Mouse (Mus musculus) spleen, postnatal 10 days (tissue): ENCODE measurements at regions not wholly inside any gene's neighbourhood (a gene's known extent, or its start where the extent isn't known, plus 50 kb on each side); places are given as distances from the start of the nearest gene placed in this dataset.

Source experiments
- DNase-seq, 2 experiments: peaks; one replicate each; pipeline ENCODE4 v3.0.0; 2021 to 2022; ENCODE audit warnings: low spot score in 2 of 2

DNA sequence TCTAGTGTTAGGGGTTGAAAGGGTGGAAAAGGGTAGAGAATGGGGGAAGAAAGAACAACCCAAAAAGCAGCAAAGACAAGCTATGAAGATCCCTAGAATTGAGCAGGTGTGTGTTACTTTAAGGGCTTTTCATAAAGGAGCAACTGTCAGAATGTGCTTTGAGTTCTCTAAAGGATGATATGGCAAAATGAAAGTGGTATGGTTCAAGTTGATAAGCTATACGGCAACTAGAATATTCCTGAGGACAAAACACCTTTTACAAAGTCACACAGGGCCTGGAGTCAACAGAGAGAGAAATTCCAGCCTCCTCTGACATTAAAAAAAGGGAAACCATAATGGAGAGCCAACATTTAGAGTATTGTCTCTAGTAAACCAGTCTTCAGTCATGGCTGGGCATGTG is 320.6 kb upstream of the Pard3b start:
- no peak for DNase-seq

DNA sequence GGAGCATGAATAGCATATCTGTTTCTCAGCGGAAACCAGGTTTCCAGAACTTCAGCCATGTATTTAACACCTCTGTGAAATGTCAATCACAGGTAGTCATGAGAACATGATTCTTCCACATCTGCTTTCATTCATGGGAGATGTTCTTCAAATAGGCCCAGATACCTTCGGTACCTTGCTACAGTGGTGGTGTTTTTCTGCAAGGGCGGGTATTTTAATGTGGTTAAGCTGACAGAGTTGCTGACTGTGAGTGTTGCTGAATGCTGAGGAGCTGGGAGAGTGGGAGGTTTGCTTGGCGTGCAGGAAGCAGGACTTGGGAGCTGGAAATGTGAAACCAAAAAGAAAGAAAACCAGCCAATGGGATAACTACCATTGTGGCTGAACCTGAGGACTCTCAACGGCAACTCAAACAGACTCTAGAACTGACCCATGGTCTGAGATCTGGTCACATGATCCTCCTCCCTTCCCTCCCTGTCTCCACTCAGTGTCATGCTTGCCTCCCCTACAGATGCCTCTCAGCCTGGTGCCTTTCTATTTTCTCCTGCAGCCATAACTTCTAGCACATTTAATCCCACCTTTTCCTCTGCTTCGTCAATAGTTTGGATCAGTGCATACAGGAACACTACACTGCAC is 317.0 kb upstream of the Pard3b start:
- DNase-seq: no peak

DNA sequence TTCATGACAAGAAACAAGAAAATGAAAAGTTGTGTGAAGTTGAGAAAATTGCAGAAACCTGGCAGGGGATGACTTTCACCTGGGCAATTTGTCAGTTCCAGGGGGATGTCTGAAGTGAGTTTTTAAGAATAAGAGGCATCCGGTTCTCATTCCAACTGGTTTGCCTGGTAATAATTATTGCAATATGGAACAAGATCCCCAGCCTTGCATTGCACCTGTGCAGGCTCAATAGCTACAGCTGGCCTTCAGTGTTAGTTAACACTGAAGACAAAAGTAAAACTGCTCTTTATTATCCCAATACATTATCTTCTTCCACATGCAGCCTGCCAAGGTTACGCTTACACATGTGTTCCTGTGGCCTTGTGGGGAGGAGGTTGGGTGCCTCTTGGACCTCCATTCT is 307.2 kb upstream of the Pard3b start:
- no peak for DNase-seq

DNA sequence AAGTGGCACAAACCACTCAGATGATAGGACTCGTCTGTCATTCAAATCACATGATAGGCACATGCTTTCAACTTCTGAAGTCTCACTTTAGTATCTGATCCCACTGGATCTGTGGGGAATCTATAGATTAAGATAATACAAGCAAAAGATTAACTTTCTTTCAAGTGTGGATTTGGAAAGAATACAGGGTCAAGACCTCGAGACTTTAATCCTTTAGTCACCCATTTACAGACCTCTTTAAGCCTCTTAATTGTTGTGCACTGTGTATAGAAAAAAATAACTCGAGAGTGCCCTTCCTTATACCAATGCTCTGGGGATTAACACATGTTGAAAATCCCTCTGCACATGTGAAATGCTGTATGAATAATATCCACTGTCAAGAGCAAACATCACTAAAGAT is 306.7 kb upstream of the Pard3b start:
- no peak for DNase-seq

DNA sequence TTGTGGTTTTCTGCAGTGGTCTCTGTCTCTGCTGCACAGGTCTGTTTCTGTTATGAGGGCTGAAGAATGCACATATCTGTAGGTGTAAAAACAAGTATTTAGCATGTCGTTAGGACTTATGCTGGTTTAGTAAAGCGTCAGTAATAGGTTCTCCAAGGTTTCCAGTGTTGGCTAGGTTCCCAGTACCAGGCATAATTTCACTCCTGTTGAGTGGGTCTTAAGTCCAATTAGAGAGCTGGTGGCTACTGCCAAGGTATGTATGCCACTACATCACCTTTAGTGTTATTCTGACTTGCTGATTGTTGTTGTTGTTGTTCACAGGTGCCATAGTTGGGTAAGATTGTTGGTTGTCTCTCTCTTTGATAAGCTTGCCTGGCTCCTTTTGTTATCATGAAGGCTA is 302.3 kb upstream of the Pard3b start:
- DNase-seq: no peak

DNA sequence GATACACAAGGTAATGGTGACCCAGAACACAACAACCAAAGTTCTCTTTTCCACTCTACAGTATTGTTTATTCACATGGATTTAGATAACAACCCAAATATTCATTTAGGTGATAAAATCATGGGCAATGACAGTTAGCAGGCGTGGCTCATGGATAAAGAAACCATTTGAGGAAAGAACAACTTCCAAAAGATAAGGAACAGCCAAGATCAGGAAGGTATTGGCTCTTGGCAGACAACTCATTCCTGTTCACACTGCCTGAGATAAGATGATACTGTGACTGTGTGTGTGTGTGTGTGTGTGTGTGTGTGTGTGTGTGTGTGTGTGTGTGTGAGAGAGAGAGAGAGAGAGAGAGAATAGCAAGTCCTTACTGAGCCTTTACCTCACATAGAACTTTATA is 285.7 kb upstream of the Pard3b start:
- no peak for DNase-seq

DNA sequence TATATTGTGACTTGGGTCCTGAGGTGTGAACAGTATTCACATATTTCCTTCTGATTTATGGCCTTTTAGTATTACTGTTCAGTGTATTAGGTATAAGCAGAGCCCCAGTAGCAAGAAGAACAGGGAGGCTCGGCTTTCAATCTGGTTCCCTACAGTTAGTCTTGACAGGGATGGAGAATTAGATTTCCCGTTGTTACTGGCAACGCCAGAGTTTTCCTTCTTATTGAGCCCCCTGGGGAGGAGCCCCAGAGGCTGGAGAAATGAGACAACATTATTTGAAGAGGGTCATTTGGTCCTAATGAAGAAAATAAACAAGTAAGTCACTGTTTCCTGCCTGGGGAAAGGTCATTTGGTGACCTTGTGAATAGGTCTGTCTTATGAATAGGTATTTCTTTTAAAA is 285.1 kb upstream of the Pard3b start:
- DNase-seq: no peak

DNA sequence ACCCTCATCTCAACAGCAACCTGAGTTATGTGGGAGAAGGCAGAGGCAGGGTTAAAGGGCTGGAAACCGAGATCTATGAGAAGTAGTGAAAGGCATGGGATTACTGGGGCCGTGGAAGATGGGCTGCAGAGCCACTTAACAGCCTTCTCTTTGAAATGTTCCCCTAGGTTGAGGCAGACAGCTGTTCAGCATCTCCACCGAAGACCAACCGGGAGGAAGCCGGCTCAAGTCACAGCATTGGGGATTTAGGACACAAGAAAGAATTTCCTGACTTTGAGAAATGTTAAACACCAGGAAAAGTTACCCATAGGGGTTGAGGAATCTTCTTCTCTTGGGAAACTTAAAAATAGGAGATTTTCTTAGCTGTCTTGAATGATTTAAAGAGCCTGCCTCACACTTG is 283.4 kb upstream of the Pard3b start:
- no peak for DNase-seq

DNA sequence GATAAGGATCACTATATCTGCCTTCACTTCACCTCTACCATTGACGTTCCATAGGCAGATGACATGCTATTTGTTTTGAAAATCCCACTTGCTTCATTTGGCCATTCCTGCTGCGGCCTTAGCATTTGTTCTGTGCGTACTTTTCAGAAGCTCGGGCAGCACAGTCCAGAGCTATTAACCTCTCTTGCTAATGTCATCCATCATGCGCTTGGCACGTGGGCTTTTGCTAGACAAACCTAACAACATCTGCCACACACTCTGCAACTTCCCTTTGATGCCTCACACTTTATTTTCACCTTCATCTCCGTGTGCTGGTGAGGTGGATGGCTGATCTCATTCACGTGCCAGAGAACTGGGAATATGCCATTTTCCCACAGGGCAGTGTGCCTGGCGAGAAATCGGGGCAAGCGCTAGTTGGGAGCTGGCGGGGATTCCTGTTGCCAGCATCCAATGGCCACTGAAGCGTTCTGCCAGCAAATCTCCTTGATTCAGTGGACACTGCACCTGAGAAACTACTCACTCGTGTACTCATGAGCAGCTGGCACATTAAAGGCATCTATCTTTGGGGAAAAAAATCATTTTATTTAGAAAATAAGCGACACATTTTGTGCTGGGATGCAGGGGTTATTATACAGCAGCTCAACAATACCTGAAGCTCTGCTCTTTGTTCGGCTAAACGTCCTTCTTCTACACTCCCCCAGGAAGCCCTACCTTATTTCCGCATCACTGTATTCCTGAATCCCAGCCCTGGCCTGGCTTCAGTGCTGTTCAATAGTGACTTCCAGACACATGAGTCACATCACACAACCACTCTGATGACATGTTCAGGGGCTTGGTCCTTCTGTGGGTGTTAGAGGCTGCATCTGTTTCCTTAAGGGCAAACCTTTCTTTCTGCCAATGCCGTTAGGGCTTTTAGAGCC is 279.4 kb upstream of the Pard3b start:
- no peak for DNase-seq

DNA sequence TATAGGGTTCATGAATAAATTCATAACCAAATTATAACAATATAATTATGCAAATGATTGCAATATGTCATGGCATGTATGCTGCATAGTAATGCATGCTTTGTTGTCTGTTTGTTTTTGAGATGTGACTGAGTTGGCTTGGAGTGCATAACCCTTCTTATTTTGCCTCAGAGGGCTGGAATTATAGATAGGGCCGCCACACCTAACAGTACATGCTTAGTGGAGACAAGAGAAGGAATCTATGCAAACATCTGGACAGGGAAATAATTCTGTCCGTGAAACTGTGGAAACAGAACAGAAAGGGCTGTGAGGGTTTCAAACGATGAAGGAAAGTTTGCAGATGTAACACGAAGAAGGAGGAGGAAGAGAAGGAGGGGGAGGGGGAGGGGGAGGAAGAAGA is 266.0 kb upstream of the Pard3b start:
- DNase-seq: no peak

DNA sequence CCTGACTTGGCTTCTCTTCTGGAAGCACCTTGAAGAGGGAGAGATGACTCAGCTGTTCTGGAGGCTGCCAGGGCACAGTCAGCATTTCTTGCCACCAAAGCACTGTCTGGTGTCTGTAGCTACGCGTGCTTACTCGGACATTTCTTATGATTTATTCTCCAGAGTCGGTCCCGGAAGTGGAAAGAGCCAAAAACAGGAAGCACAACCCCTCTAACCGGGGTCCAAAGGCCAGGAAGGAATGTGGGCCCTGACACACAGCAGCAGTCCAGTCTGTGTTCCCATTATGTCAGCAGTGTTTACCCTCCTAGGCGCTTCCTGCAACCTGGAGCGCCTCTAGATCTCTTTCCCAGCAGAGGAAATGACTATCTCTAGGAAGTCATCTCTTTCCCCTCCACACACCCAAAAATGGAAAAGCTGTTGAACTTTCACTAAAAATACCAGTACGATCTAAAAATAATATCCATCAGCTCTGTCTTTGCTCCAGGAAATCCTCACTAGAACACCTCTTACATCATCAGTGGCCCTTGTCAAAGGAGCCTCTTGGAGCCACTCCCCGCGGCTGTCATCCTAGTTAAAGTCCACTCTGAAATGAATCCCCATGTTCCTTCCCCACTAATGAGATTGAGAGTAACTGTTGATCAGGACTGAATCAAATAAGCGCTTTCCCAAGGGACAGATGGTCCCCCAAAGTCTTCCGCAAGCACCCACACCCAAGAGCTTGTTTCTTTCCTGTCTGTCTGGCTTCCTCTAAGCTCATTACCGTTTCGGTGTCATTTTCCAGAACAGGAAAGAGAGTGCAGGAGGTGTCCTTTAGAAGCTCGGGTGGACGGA is 264.7 kb upstream of the Pard3b start:
- peak in 1 of 2 experiments; percentile 16 for DNase-seq

DNA sequence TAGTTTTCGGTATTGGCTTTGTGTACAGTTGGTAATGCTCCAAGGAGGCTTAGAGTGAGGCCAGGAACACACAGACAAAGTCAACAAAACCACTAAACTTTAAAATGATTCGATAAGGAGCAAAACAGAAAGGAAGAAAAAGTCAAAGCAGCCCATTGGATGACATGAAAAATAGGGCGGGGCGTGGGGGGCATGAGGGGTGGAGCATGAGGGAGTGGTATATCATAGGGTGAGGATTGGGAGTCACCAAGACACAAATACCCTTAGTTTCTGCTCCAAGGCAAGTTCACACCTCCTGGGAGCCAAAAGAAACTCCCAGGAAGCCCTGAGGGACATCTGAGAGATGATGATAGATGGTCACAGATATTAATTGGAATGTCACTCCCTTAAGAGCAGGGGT is 262.2 kb upstream of the Pard3b start:
- peak in 1 of 2 experiments; percentile 51 for DNase-seq

DNA sequence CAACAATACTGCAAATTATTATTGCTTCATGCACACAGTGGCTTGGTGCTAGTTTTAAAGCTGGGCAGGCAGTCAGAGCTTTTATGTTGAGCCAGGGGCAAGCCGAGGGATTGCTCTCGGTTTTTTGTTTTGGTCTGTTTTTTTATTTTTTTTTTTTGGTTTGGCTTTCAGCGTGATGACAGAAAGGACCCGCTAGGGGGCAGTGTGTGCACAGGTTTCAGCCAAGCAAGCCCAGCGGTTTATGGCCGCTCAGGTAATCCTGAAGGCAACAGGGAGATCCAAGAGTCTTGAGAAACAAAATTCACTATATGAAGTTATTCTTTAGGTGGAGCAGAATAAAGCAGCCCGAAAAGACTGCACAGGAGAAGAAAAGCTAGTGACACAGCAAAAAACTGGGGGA is 261.6 kb upstream of the Pard3b start:
- peak; percentile 30 to 77 for DNase-seq

DNA sequence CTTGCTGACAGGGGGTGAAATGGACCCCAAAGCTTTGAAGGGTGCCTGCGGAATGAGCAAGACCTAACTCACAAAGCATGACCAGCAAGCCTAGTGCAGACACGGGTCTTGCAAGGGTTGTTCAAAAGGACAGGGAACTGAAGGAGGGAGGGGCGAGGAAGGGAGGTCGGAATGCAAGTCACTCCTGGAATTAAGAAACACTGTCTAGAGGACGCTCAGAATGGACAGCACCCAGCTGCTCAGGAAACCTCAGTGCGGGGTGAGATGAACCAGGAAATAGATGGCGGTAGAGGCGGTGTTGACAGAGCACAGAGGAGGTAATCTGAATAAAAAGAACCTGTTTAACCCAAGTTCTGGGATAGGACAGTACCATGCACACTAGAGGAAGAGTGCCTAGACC is 260.4 kb upstream of the Pard3b start:
- DNase-seq: no peak

DNA sequence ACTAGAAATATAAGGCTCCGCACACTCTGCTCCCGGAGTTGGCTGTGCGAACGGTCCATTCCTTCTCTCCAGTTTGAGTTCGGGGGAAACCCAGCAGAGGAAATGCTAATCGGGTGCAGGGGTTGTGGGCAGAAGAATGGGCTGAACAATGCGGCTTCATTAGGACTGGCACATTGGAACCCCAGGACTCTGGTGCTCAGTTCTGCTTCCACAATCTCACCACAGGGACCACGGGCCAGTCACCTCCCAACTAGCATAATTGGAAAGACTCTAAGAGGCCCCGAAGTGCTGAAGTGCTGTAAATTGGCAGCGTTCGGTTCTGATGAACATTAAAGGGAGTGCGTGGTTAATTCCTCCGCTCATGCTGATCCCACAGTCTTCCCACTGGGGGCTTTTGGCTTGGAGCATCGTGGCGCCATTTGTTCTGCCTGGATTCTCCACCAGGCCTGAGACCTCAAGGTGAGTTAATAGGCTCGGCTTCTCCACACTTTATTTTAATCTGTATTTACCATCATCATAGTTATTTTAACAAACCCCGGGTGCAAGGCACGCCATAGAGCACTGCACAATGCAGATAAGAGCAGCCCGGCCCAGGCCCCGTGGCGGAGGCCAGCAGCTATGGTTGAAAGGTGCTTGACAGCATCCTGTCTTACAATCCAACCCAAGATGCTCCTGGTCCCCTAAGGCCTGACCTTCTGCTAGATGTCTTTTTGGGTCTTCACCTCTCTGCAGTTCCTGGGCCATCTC is 258.7 kb upstream of the Pard3b start:
- DNase-seq: no peak

DNA sequence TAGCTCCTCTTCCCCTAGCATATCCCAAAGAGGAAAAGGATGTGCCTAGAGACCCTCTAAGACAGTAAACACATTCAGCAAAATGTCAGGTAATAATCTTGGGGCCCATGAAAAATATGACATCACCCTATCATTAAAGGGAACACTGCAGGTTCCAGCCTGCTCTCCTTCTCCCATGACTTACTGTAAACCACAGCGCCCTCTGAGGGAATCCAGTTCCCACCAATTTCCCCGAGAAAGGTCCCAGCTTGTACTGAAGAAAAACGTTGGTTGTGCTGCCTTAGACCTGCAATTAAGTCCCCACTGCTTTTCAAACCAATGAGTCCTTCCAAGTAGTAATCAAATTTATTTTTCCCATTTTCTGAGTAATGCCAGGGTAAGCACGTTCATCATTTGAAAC is 251.0 kb upstream of the Pard3b start:
- no peak for DNase-seq

DNA sequence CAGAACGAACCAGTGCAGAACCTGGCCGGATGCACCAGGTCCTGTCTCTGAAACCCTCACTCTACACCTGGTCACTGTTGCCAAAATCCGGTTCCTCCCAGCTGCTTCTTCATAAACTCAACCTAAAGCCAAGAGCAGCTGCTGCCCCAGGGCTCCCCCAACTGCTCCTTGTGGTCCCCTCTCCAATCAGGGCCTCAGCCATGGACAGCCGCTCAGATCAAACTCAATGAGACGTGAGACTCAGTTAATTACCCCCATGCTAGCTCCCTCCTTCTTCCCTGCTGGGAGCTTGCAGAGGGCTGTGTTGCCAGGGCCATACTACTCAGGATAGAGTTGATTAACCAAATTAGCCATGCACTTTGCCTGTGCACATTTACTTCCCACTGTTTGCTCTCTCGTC is 240.8 kb upstream of the Pard3b start:
- no peak for DNase-seq

DNA sequence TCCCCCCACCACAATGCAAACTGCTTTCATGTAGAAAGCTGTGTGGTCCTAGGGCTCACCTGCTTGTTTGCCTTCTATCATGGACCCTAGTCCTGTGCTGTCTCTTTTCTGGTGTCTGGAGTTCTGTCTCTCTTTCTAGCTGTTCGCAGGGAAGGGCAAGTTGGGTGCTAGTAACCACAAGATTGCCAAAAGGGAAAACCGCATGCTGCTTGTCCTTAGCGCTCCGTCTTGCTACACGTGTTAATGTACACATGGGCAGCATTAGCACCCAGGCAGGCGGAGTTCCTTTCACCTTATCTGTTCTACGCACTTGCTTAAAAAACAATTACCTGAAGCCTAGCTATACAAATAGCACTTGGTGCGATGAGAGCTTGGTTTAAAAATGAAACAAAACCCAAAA is 236.3 kb upstream of the Pard3b start:
- DNase-seq: no peak

DNA sequence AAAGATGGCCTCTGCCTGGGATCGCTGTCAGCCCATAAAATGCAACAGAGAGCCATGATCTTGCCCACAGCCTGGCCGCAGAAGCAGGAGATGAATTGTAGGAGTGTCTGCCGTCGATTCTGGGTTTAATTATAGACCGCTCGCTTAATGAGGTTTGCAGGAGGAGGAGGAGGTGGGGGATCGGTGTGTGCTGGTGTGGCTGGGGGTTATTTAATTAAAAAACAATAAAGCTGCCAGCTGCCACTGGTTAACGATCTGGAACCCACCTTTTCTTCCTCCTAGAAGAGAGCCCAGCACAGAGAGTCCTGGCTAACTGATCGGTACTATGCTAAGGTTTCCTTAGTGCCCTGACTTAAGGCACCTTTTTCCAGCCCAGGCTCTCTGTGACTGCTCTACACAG is 231.4 kb upstream of the Pard3b start:
- DNase-seq: no peak

DNA sequence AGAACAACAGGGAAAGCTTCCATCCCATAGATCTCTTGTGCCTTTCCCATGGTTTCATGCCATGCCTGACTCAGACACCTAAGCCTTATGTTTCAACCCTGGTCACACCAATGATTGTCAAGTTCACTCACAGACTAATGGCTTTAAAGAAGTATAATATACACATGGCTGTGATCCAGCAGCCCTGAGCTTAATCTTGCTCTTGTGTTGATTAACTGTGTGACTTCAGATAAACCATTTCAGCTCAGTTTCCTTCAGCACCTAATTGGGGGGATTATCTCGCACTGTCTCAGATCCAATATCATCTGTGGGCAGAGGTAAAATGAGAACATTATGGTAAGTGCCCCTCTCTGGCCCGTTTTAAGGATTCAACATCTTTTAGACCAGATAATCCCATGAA is 223.9 kb upstream of the Pard3b start:
- DNase-seq: no peak

DNA sequence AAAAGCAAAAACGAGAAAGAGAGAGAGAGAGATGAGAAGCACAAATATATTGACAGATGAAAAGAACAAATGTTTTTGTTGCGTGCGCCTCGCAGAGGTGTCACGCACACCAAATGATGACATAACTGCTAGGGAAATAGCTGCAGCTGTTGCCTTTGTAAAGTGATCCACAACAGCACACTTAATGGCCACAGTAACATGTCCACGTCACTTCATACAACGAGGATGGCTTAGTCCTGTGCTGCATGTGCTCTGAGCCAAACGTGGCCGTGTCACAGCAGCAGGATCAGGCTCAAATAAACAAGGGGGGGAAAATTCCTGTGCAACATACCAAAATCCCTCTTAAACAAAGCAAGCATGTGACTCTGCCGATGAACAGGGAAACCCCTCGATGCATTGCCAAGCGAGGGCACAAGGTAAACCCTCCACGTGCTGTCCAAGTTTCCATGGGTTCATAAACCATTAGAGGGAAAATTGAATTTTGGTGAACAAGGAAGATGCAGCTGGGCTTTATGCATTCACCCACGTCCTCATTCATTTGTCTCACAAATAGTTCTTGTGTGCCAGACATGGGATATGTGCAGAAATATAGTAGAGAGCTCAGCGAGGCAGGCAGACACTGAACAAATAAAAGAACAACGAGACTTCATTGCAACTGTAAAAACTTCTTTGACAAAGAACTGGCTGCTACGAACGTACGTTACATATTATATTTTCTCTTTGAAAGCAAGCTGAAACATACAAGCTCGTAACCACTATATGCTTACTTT is 223.0 kb upstream of the Pard3b start:
- no peak for DNase-seq
